Mouse (Mus musculus) lung, embryonic 15.5 days (tissue): ENCODE measurements around the gene Cnot6l. TPM values are rescaled to one million over a fixed set of nuclear protein-coding genes. Genes with fewer than 3 reads are reported as not detected.

Experiments used
- ATAC-seq: fragments of 200-750 bp; cut with Nextera tagmentation; 2 replicates; pipeline ENCODE4 v1.8.0; 2017; ENCODE audit warnings: moderate number of reproducible peaks, borderline replicate concordance; ENCODE audit not compliant: low FRiP score, low TSS enrichment; ENCODE audit errors: extremely low read depth
- H3K27ac ChIP-seq: fragments of 300-500 bp; sonication (generic); 2 replicates; pipeline ENCODE4 v1.5.1; 2015; ENCODE audit warnings: moderate library complexity, mild to moderate bottlenecking, inconsistent platforms
- H3K27me3 ChIP-seq: fragments of 300-500 bp; sonication (generic); 2 replicates; pipeline ENCODE4 v1.6.1; 2015; ENCODE audit warnings: inconsistent platforms
- H3K36me3 ChIP-seq: fragments of 300-500 bp; sonication (generic); 2 replicates; pipeline ENCODE4 v1.6.1; 2015; ENCODE audit warnings: inconsistent platforms
- H3K4me1 ChIP-seq: fragments of 300-500 bp; sonication (generic); 2 replicates; pipeline ENCODE4 v1.6.1; 2015; ENCODE audit warnings: inconsistent platforms
- H3K4me2 ChIP-seq: fragments of 300-500 bp; sonication (generic); 2 replicates; pipeline ENCODE4 v1.6.1; 2015; ENCODE audit warnings: inconsistent platforms, mild to moderate bottlenecking, moderate library complexity
- H3K4me3 ChIP-seq: fragments of 300-500 bp; sonication (generic); 2 replicates; pipeline ENCODE4 v1.5.1; 2015; ENCODE audit warnings: mild to moderate bottlenecking, inconsistent platforms
- H3K9ac ChIP-seq: fragments of 300-500 bp; sonication (generic); 2 replicates; pipeline ENCODE4 v1.6.1; 2015; ENCODE audit warnings: inconsistent platforms
- H3K9me3 ChIP-seq: fragments of 300-500 bp; sonication (generic); 2 replicates; pipeline ENCODE4 v1.6.1; 2016; ENCODE audit warnings: inconsistent platforms
- WGBS: fragments of 180-500 bp; shearing (Covaris S2); methylation state at CpG from one replicate; pipeline ENCODE4 v1.1.7; 2015; 5-methylcytosine and 5-hydroxymethylcytosine counted together
- polyA plus RNA-seq: library from polyadenylated mRNA; unstranded; fragments of >200 nt; fragmentation: Nextera tagmentation; extraction: Ambion mirVana; gene quantifications from 2 replicates; pipeline ENCODE4 v1.2.1, GENCODE M21; 2015

Gene Cnot6l
- polyA plus RNA-seq, 1 experiment from 2014 or later: 22.9 TPM

DNA sequence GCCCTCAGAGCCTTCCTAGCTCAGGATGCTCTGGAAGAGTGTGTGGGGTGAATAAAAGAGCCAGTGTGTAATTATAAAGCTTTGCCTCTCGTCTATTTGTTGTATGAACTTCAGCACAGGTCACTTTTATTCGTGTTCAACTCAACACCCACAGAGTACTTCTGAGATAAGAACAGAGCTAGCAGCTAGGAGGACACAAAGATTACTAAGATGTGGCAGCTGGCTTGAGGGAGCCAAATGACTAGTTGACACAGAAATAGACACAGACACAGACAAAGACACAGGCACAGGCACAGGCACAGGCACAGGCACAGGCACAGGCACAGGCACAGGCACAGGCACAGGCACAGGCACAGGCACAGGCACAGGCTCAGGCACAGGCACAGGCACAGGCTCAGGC is 20.0 kb upstream of the Cnot6l start:
- H3K9ac ChIP-seq: no peak overlapping the region
- 32% methylated on average over 2 of the region's 2 CpGs for WGBS
- H3K27me3 ChIP-seq: no peaks in the 10 kb centered on the region
- no peak for ATAC-seq
- no peaks in the 10 kb centered on the region for H3K4me1 ChIP-seq
- no peaks in the 10 kb centered on the region for H3K36me3 ChIP-seq
- H3K4me2 ChIP-seq: no peak overlapping the region
- H3K27ac ChIP-seq: no peak overlapping the region
- H3K4me3 ChIP-seq: no peak overlapping the region
- no peaks in the 10 kb centered on the region for H3K9me3 ChIP-seq

GRCm38 (mm10) chr5:96183211-96183610 is 19.2 kb upstream of the Cnot6l start:
- 76% methylated on average over 2 of the region's 2 CpGs for WGBS
- Histone ChIP-seq H3K9ac (no peak overlapping the region), H3K27ac (no peak overlapping the region), H3K4me2 (no peak overlapping the region), H3K4me1 (no peaks in the 10 kb centered on the region), H3K36me3 (no peaks in the 10 kb centered on the region), H3K27me3 (no peaks in the 10 kb centered on the region), H3K4me3 (no peak overlapping the region), H3K9me3 (no peaks in the 10 kb centered on the region)
- ATAC-seq: no peak

- Histone ChIP-seq H3K9ac (no peak overlapping the region), H3K27ac (no peak overlapping the region), H3K36me3 (no peaks in the 10 kb centered on the region), H3K4me3 (no peak overlapping the region), H3K4me1 (no peaks in the 10 kb centered on the region), H3K4me2 (peak overlapping the region; percentile 35; the same call in 1 of the 2 replicates), H3K9me3 (no peaks in the 10 kb centered on the region), H3K27me3 (no peaks in the 10 kb centered on the region)
- no peak for ATAC-seq
- WGBS: 46% methylated on average over 11 of the region's 11 CpGs
Measured at GRCm38 (mm10) chr5:96176879-96177358, 12.9 kb upstream of the Cnot6l start.

- no peak overlapping the region for H3K27ac ChIP-seq
- no peak overlapping the region for H3K9ac ChIP-seq
- no peaks in the 10 kb centered on the region for H3K36me3 ChIP-seq
- peak overlapping the region; percentile 35 for H3K4me2 ChIP-seq
- peak overlapping the region; percentile 14; the same call in 1 of the 2 replicates for H3K4me3 ChIP-seq
- H3K9me3 ChIP-seq: no peaks in the 10 kb centered on the region
- H3K4me1 ChIP-seq: no peaks in the 10 kb centered on the region
- no peaks in the 10 kb centered on the region for H3K27me3 ChIP-seq
- no peak for ATAC-seq
- WGBS: 37% methylated on average over 9 of the region's 9 CpGs
Measured at GRCm38 (mm10) chr5:96176121-96176520, 12.2 kb upstream of the Cnot6l start.

- 90% methylated on average over 4 of the region's 4 CpGs for WGBS
- Histone ChIP-seq H3K4me1 (no peaks in the 10 kb centered on the region), H3K9me3 (no peaks in the 10 kb centered on the region), H3K36me3 (no peaks in the 10 kb centered on the region), H3K4me3 (no peak overlapping the region), H3K9ac (no peak overlapping the region), H3K27ac (no peak overlapping the region), H3K4me2 (no peak overlapping the region), H3K27me3 (no peaks in the 10 kb centered on the region)
- no peak for ATAC-seq
Measured at GRCm38 (mm10) chr5:96171765-96172164, 7.8 kb upstream of the Cnot6l start.

GRCm38 (mm10) chr5:96170443-96170842 is 6.5 kb upstream of the Cnot6l start:
- WGBS: 51% methylated on average over 3 of the region's 3 CpGs
- H3K9ac ChIP-seq: no peak overlapping the region
- no peaks in the 10 kb centered on the region for H3K36me3 ChIP-seq
- no peak overlapping the region for H3K4me2 ChIP-seq
- no peaks in the 10 kb centered on the region for H3K9me3 ChIP-seq
- no peaks in the 10 kb centered on the region for H3K4me1 ChIP-seq
- ATAC-seq: no peak; the same call in 1 of the 2 replicates
- H3K27me3 ChIP-seq: no peaks in the 10 kb centered on the region
- no peak overlapping the region for H3K4me3 ChIP-seq
- H3K27ac ChIP-seq: no peak overlapping the region

DNA sequence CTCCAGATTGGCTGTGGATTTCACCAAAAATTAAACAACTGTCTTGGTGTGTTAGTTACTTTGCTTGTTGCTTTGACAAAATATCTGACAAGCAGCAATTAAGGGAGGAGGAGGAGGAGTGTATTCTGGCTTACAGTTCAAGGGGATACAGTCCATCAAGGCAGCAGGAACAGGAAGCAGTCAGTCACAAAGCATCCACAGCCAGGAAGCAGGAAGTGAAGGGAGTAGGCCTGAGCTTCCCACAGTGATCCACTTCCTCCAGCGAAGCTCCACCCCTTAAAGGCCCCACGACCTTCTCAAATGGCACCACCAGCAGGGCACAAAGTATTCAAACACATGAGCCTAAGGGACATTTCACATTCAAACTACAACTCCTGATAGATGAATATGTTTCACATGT is 2.8 kb upstream of the Cnot6l start:
- Histone ChIP-seq H3K4me2 (no peak overlapping the region), H3K4me1 (peaks cover 11% of the 10 kb centered on the region), H3K36me3 (no peaks in the 10 kb centered on the region), H3K9ac (no peak overlapping the region), H3K9me3 (no peaks in the 10 kb centered on the region), H3K4me3 (no peak overlapping the region), H3K27ac (no peak overlapping the region), H3K27me3 (no peaks in the 10 kb centered on the region)
- no peak for ATAC-seq
- 79% methylated on average over 2 of the region's 2 CpGs for WGBS

DNA sequence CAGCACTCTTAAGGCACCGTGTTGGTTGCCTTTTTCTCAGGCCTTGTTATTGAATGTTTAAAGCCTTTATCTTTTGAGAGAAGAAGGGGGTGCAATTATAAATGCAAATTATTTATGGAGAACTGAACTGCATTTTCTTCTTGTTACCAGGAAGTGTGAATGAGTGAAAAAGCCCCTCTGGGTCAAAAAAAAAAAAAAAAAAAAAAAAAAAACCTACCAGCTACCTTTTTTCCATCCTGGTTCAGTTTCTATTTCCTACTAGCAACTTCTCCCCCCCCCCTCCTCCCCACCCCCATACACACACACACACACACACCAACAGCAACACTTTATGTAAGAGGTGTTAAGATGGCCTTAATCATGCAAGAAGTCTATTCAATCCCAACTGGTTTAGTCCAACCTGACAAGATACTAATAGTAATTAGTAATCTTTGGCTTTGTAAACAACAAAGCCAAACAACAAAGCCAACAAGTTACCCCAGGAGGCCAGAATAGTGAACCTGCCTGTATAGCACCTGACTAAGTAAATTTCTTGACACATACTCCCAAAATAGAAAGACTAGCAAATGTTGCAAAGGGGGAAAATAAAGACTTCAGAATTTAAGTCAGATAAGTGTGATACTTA is 463 bp downstream of the Cnot6l start:
- 2% methylated on average over 1 of the region's 1 CpGs for WGBS

GRCm38 (mm10) chr5:96162399-96163331 is 1.3 kb downstream of the Cnot6l start:
- no peaks in the 10 kb centered on the region for H3K9me3 ChIP-seq
- H3K9ac ChIP-seq: peak overlapping the region; percentile 98
- H3K4me1 ChIP-seq: peaks cover 20% of the 10 kb centered on the region
- ATAC-seq: peak; percentile 89
- peak overlapping the region; percentile 76 for H3K4me2 ChIP-seq
- peak overlapping the region; percentile 99 for H3K27ac ChIP-seq
- no peaks in the 10 kb centered on the region for H3K36me3 ChIP-seq
- H3K27me3 ChIP-seq: no peaks in the 10 kb centered on the region
- H3K4me3 ChIP-seq: peak overlapping the region; percentile 93
- WGBS: under 1% methylated on average over 55 of the region's 56 CpGs

More for the DNA sequence above, 463 bp downstream of the Cnot6l start:
- H3K27me3 ChIP-seq: no peaks in the 10 kb centered on the region
- no peak for ATAC-seq
- no peaks in the 10 kb centered on the region for H3K36me3 ChIP-seq
- H3K27ac ChIP-seq: peak overlapping the region; percentile 99
- peaks cover 20% of the 10 kb centered on the region for H3K4me1 ChIP-seq
- H3K9ac ChIP-seq: peak overlapping the region; percentile 59
- H3K9me3 ChIP-seq: no peaks in the 10 kb centered on the region
- H3K4me2 ChIP-seq: peak overlapping the region; percentile 76
- H3K4me3 ChIP-seq: peak overlapping the region; percentile 93

- peak overlapping the region; percentile 98 for H3K9ac ChIP-seq
- H3K9me3 ChIP-seq: no peaks in the 10 kb centered on the region
- H3K4me1 ChIP-seq: peaks cover 23% of the 10 kb centered on the region
- H3K27ac ChIP-seq: peak overlapping the region; percentile 99
- H3K4me2 ChIP-seq: peak overlapping the region; percentile 76
- peak; percentile 49 for ATAC-seq
- peak overlapping the region; percentile 93 for H3K4me3 ChIP-seq
- no peaks in the 10 kb centered on the region for H3K36me3 ChIP-seq
- H3K27me3 ChIP-seq: no peaks in the 10 kb centered on the region
- WGBS: under 1% methylated on average over 70 of the region's 114 CpGs
Measured at GRCm38 (mm10) chr5:96161578-96162398, 2.2 kb downstream of the Cnot6l start.

DNA sequence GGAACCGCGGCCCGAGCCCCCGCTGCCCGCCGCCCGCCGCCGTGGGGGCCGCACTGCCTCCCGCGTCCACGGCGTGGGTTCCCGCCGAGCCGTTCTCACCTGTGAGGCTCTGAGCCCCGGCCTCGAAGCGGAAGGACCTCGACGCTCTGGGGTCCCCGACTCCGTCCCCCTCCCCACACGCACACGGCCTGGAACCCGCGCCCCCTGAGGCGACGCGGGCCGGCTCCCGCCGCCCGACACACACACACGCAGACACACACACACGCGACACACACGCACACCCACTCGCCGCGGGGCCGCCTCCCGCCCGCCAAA is 2.8 kb downstream of the Cnot6l start:
- Histone ChIP-seq H3K27ac (peak overlapping the region; percentile 99), H3K36me3 (no peaks in the 10 kb centered on the region), H3K4me2 (peak overlapping the region; percentile 76), H3K9ac (peak overlapping the region; percentile 98), H3K9me3 (no peaks in the 10 kb centered on the region), H3K27me3 (no peaks in the 10 kb centered on the region), H3K4me1 (peaks cover 23% of the 10 kb centered on the region), H3K4me3 (peak overlapping the region; percentile 93)
- ATAC-seq: peak; percentile 15; the same call in 1 of the 2 replicates
- WGBS: 2% methylated on average over 36 of the region's 45 CpGs
